Mouse (Mus musculus): ENCODE results near the gene Tmem89. TPM values are rescaled to one million over a fixed set of nuclear protein-coding genes. Genes with fewer than 3 reads are reported as not detected.

The Tmem89 gene
- total RNA-seq (2021): not detected

DNA sequence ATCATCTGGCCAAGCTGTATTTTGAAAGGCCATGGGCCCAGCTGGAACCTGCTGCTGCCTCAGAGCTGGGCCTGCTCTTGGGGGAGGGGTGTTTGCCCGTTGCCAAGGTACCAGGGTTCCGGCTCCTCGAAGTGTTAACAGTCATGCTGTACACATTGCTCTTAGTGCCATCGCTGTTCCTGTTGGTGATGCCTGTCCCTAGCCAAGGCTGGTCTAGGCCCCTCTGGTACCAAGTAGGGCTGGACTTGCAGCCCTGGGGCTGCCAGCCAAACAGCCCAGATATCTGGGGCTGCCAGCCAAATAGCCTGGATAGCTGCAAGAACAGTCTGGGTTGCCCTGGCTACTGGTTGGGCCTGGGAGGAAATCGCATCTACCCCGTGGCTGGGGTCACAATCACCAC is at the start of gene Tmem89:
Gene Tmem89 (plus strand): TSS at position 129 of the 400 bp plus-strand sequence.
- peak; percentile 48 for DNase-seq

DNA sequence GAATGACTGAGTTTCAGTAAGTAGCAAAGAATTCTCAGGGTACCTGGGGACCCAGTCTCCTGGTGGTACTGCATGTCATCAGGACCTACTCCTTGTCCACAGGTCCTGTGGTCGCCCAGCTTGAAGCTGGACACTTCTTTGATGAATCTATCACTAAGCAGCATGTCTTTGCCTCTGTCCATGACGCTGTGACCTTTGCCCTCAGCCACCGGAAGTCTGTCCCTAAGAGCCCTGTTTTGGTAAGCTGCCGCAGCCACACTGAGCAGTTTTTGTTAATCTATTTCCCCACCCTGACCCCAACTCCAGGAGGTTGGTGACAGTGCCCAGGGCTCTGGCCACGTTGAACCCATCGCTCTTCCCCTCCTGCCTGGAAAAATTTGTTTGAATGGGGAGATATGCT is 2.1 kb upstream of the Tmem89 start:
- no peak for DNase-seq

DNA sequence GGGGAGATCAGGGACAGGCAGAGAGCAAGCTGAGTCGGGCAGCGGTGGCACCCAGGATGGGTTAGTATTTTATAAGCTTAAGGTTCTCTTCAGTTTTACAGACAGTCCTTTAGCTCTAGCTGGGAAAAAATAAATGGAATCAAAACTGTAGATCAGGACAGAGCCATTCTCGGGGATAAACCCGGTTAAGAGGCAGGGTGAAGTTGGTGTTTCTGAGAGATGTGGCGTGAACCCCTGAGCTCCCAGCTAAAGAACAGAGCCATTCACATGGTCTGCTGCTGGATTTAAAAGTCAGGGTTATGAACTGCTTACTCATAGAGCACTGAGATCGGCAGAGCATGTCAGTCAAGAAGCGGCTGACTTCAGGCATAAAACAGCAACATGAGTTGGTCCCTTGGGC is 1.3 kb upstream of the Tmem89 start:
- DNase-seq: no peak

DNA sequence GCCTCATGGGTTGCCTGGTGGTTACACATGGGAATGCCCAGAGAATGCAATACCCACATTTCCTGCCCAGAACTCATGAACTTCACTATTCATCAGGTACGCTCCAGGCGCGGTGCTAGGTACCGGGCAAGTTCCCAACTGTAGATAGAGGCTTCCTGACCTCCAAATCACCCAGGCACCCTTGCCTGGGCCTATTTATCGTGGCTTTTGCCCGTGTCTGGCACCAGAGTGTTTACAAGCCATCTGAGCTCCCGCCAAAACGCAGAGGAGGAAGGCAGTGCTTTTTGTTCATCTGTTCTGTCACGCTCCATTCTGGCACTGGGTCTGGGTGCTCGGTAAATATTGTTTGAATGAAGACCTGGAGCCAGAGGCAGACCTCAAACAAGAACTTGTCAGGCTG is 798 bp upstream of the Tmem89 start:
- DNase-seq: no peak

DNA sequence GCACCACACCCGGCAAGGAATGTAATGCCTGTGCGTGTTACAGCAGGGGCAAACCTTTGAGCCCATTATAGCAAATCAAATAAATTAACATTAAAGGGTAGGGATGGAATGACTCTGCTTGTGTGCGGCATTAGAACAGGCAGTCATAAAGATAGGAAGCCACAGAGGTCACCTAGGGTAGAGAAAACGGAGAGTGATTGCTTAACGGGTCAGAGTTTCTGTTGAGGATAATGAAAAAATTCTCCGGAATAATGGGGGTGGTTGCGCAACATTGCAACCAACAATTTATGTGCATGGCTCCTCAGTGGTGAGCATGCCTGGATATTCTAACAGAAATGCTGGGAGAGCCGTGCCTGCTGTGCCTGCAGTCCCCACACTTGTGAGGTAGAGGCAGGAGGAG is 11.5 kb downstream of the Tmem89 start:
- no peak for DNase-seq

DNA sequence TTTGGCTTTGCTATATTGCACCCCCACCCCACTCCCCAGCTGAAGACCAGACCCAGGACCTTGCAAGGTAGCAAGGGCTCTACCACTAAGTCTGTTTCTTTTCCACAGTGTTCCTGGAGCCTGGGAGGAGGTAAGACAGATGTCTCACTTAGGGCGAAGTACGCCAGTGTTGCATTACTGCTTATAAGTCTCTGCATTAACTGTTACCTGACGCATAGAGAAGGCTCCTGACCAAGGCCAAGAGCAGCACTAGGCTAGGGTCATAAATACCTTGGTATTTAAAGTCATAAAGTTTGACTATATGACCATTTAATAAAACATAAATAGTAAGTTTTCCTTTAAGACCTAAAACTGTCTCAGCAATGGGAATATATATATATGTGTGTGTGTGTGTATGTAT is 14.0 kb downstream of the Tmem89 start:
- DNase-seq: no peak

DNA sequence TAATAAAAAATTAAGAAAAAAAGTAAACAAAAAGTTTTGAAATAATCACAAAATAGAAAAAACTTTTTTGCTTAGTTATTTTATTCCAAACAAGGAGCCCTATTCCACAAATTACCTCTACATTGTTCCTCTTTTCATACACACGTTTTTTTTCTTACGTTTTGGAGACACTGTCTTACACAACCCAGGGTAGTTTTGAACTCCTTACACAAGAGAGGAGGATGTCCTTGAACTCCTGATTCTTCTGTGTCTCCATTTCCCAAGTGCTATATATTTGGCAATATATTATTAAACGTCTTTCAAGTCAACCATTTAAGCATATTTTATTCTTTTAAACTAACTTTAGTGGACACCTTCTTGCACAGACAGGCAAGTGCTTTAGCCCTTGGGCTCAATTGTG is 21.6 kb downstream of the Tmem89 start:
- no peak for DNase-seq

DNA sequence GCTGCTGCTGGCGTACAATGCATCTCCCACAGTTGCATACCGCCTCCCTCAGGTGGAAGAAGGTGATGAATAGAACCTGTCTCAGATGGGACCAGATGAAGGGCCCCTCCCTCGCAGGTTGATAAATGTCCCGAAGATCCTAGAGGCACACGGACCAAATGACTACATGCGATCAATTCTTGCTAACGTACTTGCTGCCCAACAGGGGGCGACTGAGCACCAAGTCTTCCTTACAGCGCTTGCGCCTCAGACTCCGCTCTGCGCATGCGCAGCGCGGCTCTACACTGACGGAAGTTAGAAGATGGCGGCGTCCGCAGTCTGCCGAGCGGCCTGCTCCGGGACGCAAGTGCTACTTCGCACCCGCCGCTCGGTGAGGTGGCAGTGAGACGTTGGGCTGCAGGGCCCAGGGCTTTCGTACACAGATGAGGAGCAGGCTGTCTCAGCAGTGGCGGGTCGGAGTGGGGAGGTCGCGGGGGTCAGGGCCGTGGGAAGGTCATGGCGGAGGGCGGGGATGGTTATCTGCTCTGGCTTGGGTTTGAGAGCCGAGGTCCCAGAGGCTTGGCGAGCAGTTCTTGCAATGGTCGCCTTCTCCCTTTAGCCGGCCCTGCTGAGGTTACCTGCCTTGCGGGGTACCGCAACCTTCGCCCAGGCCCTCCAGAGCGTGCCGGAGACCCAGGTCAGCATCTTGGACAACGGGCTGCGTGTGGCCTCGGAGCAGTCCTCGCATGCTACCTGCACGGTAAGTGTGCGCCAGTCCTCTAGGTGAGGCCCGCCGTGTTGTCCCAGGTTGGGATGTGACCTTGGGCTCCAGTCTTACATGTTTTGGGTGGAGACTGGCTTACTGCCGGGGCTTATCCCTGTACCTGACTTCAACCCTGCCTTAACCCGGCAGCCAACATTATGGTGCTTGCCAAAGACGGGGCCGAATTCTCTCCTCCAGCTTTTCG is 22.3 kb downstream of the Tmem89 start, which contains the start of gene Uqcrc1:
Gene Uqcrc1 (plus strand): TSS at position 216 of the 947 bp plus-strand sequence.
- peak; percentile 97 for DNase-seq

DNA sequence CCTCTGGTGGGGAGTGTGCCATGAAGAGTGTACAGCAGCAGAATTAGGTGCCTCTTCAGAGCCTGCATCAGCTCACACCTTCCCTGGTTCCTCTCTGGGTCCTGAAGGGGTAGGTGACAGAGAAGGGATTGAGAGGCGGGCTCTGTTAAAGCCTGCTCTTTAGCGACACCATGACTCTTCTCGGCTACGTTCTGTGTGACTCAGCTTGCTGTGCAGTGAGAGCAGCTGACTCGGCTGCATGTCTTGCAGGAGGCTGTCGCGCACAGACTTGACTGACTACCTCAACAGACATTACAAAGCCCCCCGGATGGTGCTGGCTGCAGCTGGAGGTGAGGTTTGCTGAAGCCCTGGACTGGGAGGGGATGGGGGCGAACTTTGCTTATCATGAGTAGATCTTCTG is 30.7 kb downstream of the Tmem89 start:
- no peak for DNase-seq

DNA sequence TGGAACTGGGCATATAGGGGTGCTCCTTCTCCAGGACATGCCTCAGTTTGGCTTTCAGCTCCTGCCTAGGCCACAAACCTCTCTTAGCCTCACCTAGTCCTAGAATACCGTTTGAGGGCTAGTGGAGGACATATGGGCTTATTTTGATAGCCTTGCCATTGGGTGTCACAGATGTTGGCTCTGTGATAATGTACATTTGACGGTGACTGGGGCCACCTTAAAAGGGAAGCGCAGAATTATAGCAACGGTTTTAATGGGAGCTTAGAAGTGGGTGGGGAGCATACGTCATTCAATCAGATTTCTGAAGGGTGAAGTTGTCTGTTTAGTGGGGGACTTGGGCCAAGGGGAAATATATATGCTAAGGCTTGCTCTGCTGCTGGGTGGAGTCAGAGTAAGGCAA is 31.2 kb downstream of the Tmem89 start:
- DNase-seq: no peak

DNA sequence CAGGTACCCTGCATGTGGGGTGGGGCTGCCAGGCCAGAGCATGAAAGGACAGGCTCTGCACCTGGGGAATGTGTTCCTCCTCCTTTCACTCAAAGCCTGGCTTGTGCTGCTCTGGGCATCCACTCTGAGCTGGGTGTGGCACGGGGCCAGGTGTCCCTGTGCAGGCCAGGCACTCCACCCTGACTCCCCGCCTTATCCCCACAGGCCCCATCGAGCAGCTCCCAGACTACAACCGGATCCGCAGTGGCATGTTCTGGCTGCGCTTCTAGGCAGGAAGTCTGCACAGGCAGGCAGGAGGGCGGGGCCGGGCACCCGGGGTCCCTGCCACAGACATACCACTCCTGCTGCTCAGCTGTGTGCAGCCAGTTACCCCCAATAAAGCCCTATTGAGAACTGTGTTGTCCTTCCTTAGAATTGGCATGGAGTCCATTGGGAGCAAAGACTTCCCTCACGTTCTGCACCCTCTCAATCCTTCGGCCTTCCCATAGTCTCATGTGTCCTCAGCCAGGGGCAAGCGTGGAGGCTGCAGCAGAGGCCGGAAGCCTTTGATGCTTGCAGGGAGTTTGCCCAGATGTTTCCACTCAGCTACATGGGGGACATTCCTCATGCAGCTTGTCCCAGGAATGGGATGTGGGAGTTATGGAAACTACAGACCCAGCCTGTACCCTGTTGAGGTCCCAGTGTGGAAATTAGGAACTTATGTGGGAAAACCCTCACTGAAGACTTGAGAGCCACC is 35.0 kb downstream of the Tmem89 start:
- peak; percentile 73 for DNase-seq

DNA sequence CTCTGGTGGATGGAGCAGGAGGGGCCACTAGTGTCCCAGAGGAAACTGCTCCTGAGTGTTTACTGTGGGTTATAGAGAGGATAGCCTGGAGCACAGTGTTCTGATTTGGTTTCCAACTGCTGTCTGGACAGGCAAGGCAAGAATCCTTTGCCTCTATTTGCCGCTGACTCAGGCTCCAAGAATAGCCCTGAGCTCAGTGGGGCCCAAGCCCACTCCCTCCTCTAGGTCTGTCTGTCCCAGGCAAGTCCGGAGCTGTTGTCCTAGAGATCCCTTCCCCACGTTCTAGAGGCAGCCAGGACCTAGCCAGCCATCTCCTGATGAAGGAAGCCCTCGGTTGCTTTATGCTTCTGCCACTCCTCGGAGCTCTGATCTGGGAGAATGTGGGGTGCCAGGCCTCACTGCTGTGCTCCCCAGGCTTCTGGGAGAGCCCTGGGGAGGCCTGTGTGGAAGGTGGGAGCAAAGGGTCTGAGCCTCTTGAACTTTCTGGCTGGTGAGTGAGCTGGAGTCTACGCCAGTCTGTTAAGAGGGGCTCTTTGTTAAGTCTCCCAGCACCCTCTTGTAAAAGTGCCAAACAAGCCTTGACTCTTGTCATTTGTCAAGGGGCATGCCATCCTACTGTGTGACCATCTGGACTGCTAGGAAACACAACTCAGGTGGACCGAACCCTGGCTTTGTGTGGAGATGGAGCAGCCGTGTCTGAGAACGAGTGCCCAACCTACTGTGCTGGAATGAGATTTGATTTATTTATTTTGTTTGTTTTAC is 35.7 kb downstream of the Tmem89 start:
- DNase-seq: peak; percentile 48

DNA sequence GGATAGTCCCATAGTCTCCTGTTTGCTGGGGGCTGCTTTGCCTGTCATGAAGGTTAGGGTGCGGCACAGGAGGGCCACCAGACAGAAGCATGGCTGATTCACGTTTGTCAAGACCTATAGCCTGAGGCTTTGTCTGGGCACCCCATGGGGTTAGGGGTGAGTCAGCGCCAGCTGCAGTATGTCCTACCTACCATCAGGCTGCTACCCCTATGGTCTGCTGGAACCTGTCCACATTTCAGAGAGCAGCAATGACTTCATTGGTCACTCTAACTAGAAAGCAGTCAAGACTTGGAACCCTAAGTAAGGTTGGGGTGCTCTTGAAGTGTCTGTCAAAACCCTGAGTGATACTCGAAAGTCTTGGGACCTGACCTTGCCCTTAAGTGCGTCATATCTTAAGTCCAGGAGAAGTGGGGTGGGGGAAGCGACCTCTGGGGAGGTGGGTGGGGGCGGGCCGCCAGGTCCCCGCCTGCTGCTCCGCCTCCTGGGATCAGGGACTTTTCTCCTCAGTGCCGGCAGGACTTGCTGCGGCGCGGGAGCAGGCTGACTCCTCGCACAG is 38.7 kb downstream of the Tmem89 start, which contains the start of gene Col7a1:
Gene Col7a1 (plus strand): TSS at position 506 of the 556 bp plus-strand sequence.
- no peak for DNase-seq

DNA sequence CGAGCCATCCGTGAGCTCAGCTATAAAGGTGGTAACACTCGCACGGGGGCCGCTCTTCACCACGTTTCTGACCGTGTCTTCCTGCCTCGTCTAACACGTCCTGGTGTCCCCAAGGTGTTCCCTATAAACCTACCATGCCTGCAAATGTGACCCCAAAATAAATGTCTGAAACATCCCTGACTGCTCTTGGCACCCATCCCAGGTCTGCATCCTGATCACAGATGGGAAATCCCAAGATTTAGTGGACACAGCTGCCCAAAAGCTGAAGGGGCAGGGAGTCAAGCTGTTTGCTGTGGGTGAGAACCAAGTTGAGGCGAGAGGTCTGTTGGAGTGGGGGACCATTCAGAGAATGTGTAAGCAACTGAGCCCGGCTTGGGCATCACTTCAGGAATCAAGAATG is 40.8 kb downstream of the Tmem89 start:
- no peak for DNase-seq

DNA sequence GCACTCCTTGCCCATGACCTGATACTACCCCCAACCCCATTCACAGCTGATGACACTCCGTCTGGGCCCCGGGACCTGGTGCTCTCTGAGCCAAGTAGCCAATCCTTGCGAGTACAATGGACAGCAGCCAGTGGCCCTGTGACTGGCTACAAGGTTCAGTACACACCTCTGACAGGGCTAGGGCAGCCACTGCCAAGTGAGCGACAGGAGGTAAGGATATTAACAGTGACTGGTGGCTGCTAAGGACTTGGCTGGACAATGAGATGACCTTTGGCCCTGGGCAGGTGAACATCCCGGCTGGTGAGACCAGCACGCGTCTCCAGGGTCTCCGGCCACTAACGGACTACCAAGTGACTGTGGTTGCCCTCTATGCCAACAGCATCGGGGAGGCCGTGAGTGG is 41.4 kb downstream of the Tmem89 start:
- no peak for DNase-seq

DNA sequence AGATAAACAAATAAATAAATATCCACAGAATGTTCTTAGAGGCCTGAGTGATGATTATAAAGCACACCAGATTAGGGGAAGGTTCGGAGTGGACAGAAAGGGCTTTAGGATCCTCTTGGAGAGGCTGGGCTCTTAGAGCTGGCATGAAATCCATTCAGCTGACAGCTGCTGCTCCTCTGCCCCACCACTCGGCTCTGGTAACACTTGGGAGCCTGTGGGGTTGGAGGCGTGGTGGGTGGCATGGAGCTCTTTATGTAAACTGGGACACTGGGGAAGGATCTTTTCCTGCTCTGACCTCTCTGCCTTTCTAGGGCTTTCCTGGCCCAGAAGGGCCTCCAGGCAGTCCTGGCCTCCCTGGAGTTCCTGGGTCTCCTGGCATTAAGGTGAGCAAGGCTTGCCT is 49.2 kb downstream of the Tmem89 start:
- DNase-seq: no peak

DNA sequence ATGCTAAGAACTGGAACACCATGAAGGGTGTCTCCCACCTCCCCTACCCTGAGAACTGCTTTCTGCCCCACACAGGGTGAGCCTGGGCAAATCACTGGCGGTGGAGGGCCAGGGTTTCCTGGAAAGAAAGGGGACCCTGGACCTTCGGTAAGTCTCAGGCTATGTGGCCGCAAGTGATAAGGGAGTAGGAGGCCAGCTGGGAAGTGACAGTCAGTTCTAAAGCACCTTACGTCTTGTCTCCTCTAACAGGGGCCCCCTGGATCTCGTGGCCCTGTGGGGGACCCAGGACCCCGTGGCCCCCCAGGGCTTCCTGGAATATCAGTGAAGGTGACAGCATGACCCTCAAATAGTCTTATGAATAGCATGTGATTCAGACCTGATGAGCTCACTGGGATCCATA is 49.9 kb downstream of the Tmem89 start:
- no peak for DNase-seq

Other genes with a start within 250 kb of the Tmem89 start
- 10 to 100 TPM; 74.0 to 79.7 TPM for gene Prkar2a, start 225.3 kb upstream of the Tmem89 start, total RNA-seq (2021)
- 10 to 100 TPM; 43.7 to 48.5 TPM for gene Ip6k2, start 130.8 kb upstream of the Tmem89 start, total RNA-seq (2021)
- 1 to 10 TPM; 8.1 to 8.2 TPM for gene Nckipsd, start 106.3 kb upstream of the Tmem89 start, total RNA-seq (2021)
- under 1 TPM; 0.07 TPM for gene Celsr3, start 88.3 kb upstream of the Tmem89 start, total RNA-seq (2021)
- 10 to 100 TPM in 1 of 2 experiments, 1 to 10 TPM in 1; 8.4 to 10.1 TPM for gene Slc26a6, start 61.3 kb upstream of the Tmem89 start, total RNA-seq (2021)
- 1,000 to 10,000 TPM; 1,397 to 1,461 TPM for gene Uqcrc1, start 22.0 kb downstream of the Tmem89 start, total RNA-seq (2021)
- gene Col7a1, start 39.0 kb downstream of the Tmem89 start, total RNA-seq (2021): 1 to 10 TPM in 1 of 2 experiments, under 1 TPM in 1; 0.81 to 1.3 TPM
- gene Ucn2, start 71.4 kb downstream of the Tmem89 start, total RNA-seq (2021): not detected
- gene Pfkfb4, start 77.2 kb downstream of the Tmem89 start, total RNA-seq (2021): 1 to 10 TPM; 3.4 TPM
- 10 to 100 TPM; 48.2 to 50.4 TPM for gene Shisa5, start 123.9 kb downstream of the Tmem89 start, total RNA-seq (2021)
- 1 to 10 TPM; 9.1 to 9.3 TPM for gene Trex1, start 145.1 kb downstream of the Tmem89 start, total RNA-seq (2021)
- gene Atrip, start 159.5 kb downstream of the Tmem89 start, total RNA-seq (2021): 10 to 100 TPM; 10.4 to 11.1 TPM
- 10 to 100 TPM; 11.5 to 12.2 TPM for gene Ccdc51, start 167.9 kb downstream of the Tmem89 start, total RNA-seq (2021)
- gene Tma7, start 168.0 kb downstream of the Tmem89 start, total RNA-seq (2021): 100 to 1,000 TPM; 294 to 307 TPM
- gene Plxnb1, start 180.8 kb downstream of the Tmem89 start, total RNA-seq (2021): 10 to 100 TPM; 31.0 to 31.5 TPM
- gene Fbxw21, start 247.4 kb downstream of the Tmem89 start, total RNA-seq (2021): not detected